Mouse (Mus musculus) neural tube, postnatal 0 days (tissue): ENCODE data around the gene Fam76a. TPM values are rescaled to one million over a fixed set of nuclear protein-coding genes. Genes with fewer than 3 reads are reported as not detected.

Source experiments
- polyA plus RNA-seq: library from polyadenylated mRNA; unstranded; fragments of >200 nt; fragmentation: Nextera tagmentation; extraction: Ambion mirVana; gene quantifications from 2 replicates; pipeline ENCODE4 v1.2.1, GENCODE M21; 2015

Fam76a gene
- polyA plus RNA-seq = 34.6 and 36.4 TPM in 2 replicates

GRCm38 (mm10) chr4:132922558-132923008 is at the start of gene Fam76a:
Fam76a (minus strand) TSS chr4:132922558.

GRCm38 (mm10) chr4:132884064-132884843 is 38.1 kb downstream of the Fam76a start, which contains the start of gene Stx12:
Stx12 (minus strand) TSS chr4:132884509.

Other genes with a start within 250 kb of the Fam76a start
- gene Xkr8, start 190.0 kb downstream of the Fam76a start, polyA plus RNA-seq = 6.4 and 8.7 TPM in 2 replicates
- 1.5 TPM in 2 replicates for gene Smpdl3b, start 165.3 kb downstream of the Fam76a start, polyA plus RNA-seq
- 30.8 and 33.0 TPM in 2 replicates for gene Rpa2, start 154.2 kb downstream of the Fam76a start, polyA plus RNA-seq
- 0.59 and 0.64 TPM in 2 replicates for gene Themis2, start 126.2 kb downstream of the Fam76a start, polyA plus RNA-seq
- 34.5 and 35.2 TPM in 2 replicates for gene Ppp1r8, start 79.4 kb downstream of the Fam76a start, polyA plus RNA-seq
- gene Stx12, start 38.0 kb downstream of the Fam76a start, polyA plus RNA-seq = 112 and 118 TPM in 2 replicates
- 0.13 and 0.19 TPM in 2 replicates for gene Fgr, start 51.5 kb upstream of the Fam76a start, polyA plus RNA-seq
- 9.0 and 11.8 TPM in 2 replicates for gene Ahdc1, start 88.7 kb upstream of the Fam76a start, polyA plus RNA-seq
- gene Wasf2, start 207.9 kb upstream of the Fam76a start, polyA plus RNA-seq = 27.2 and 32.5 TPM in 2 replicates